Mouse (Mus musculus) ES-Bruce4 (cell line): ENCODE results near the gene Car1. TPM values are rescaled to one million over a fixed set of nuclear protein-coding genes. Genes with fewer than 3 reads are reported as not detected.

Experiments
- polyA plus RNA-seq: library from polyadenylated mRNA; stranded (reverse); fragments of >200 nt; gene quantifications from 2 replicates; pipeline ENCODE4 v1.2.4, GENCODE M21; 2011; ENCODE audit warnings: low read depth; ENCODE audit not compliant: missing spikeins, insufficient read depth, insufficient read length

Car1 gene
- polyA plus RNA-seq, 1 experiment: not detected

Other genes starting within 250 kb of the Car1 start
- 648 and 754 TPM in 2 replicates for gene 1810022K09Rik, start 197.1 kb downstream of the Car1 start, polyA plus RNA-seq
- 16.0 and 16.4 TPM in 2 replicates for gene Car13, start 166.6 kb downstream of the Car1 start, polyA plus RNA-seq
- 2.6 TPM in 2 replicates for gene Car3, start 55.1 kb upstream of the Car1 start, polyA plus RNA-seq
- gene Car2, start 77.9 kb upstream of the Car1 start, polyA plus RNA-seq: 154 and 186 TPM in 2 replicates